Comparison of ENCODE assay signal across 9 mouse cellular contexts in the genomic region with DNA sequence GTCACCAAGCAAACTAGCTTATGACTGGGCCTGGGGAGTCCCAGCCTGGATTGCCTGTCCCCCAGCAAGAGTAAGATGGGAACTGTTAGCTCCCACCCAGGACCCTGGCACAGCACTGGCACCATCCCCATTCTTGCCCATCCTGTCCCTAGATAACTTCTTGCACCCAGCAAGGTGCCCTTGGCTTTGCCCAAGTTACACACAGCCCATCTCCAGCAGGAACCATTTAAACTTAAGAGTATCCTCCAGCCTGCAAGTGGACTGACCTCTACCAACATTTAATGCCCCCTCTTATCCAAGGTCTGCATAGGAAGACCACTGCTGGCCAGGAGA. TPM values are rescaled to one million over a fixed set of nuclear protein-coding genes. Genes with fewer than 3 reads are reported as not detected.
DNase-seq lines count a peak whose midpoint lies in the region; ATAC-seq and TF ChIP-seq lines count a peak whose summit lies in the region.
"Had no signal": no experiment of that assay in that cellular context is flagged by ENCODE, and none has a peak within 500 bp of the region (broad histone marks: within the 10 kb centered on the region; RNA-seq: fewer than 3 reads in every experiment).

No protein-coding gene starts in this region.

- no peak for TF ChIP-seq POLR2A in myocyte (IDR thresholded peaks at IDR 0.05; ENCODE audit: insufficient read length, low read depth)

- no peak overlapping the region for H3ac ChIP-seq in myocyte (ENCODE audit: control insufficient read depth, insufficient read length)

- peak overlapping the region; percentile 62 for H3K9ac ChIP-seq in heart, embryonic 13.5 days
- H3K9ac ChIP-seq in embryonic facial prominence, embryonic 13.5 days: no peak overlapping the region
- peak overlapping the region; percentile 93 for H3K9ac ChIP-seq in hindbrain, embryonic 16.5 days (ENCODE audit: low read depth, low read length)

- H3K4me2 ChIP-seq in heart, embryonic 13.5 days: peak overlapping the region; percentile 72
- H3K4me2 ChIP-seq in embryonic facial prominence, embryonic 13.5 days: peak overlapping the region; percentile 68
- H3K4me2 ChIP-seq in hindbrain, embryonic 16.5 days (ENCODE audit: low read length): peak overlapping the region; percentile 96
- H3K4me2 ChIP-seq in myocyte (ENCODE audit: low read depth): peak overlapping the region; percentile 16

- H3K36me3 ChIP-seq in heart, embryonic 13.5 days: no peaks in the 10 kb centered on the region
- no peaks in the 10 kb centered on the region for H3K36me3 ChIP-seq in embryonic facial prominence, embryonic 13.5 days
- H3K36me3 ChIP-seq in hindbrain, embryonic 16.5 days (ENCODE audit: control insufficient read depth, insufficient read depth, low read length): peaks cover 16% of the 10 kb centered on the region
- H3K36me3 ChIP-seq in myocyte (ENCODE audit: control insufficient read depth, insufficient read depth): no peaks in the 10 kb centered on the region

- peaks cover 80% of the 10 kb centered on the region for H3K27me3 ChIP-seq in heart, embryonic 13.5 days (replicated peaks)
- peaks cover 41% of the 10 kb centered on the region for H3K27me3 ChIP-seq in embryonic facial prominence, embryonic 13.5 days
- H3K27me3 ChIP-seq in hindbrain, embryonic 16.5 days (replicated peaks; ENCODE audit: control insufficient read depth, insufficient read depth, low read length): no peaks in the 10 kb centered on the region
- no peaks in the 10 kb centered on the region for H3K27me3 ChIP-seq in myocyte (ENCODE audit: control insufficient read depth, insufficient read depth, insufficient read length)

- no peak for DNase-seq in heart, postnatal 10 days
- no peak for DNase-seq in ovary, postnatal 14 days (ENCODE audit: low spot score)
- no peak for DNase-seq in urinary bladder, postnatal 36 days (ENCODE audit: low spot score in 2 of 2)
- DNase-seq in thymus, postnatal 25 days: no peak

- H3K4me3 ChIP-seq in heart, embryonic 13.5 days: peak overlapping the region; percentile 48
- H3K4me3 ChIP-seq in embryonic facial prominence, embryonic 13.5 days: no peak overlapping the region; the same call in 1 of the 2 replicates
- H3K4me3 ChIP-seq in hindbrain, embryonic 16.5 days (ENCODE audit: low read length): peak overlapping the region; percentile 72
- H3K4me3 ChIP-seq in myocyte: no peak overlapping the region

- H3K79me2 ChIP-seq in myocyte (ENCODE audit: control insufficient read depth, insufficient read depth): no peaks in the 10 kb centered on the region

- no peak for ATAC-seq in heart, embryonic 13.5 days (ENCODE audit: extremely low read depth, insufficient number of reproducible peaks, low FRiP score, low TSS enrichment)
- ATAC-seq in embryonic facial prominence, embryonic 13.5 days (ENCODE audit: insufficient number of reproducible peaks, insufficient read depth, low FRiP score, low TSS enrichment, low read depth): no peak
- no peak for ATAC-seq in hindbrain, embryonic 16.5 days

- no peak overlapping the region for H3K27ac ChIP-seq in heart, embryonic 13.5 days (replicated peaks)
- no peak overlapping the region for H3K27ac ChIP-seq in embryonic facial prominence, embryonic 13.5 days
- peak overlapping the region; percentile 99 for H3K27ac ChIP-seq in hindbrain, embryonic 16.5 days (ENCODE audit: low read depth, low read length)

- peaks cover 37% of the 10 kb centered on the region for H3K4me1 ChIP-seq in heart, embryonic 13.5 days
- peaks cover 29% of the 10 kb centered on the region for H3K4me1 ChIP-seq in embryonic facial prominence, embryonic 13.5 days
- peaks cover 41% of the 10 kb centered on the region for H3K4me1 ChIP-seq in hindbrain, embryonic 16.5 days (ENCODE audit: control insufficient read depth, insufficient read depth, low read depth, low read length)

- H3K9me3 ChIP-seq in heart, embryonic 13.5 days: no peaks in the 10 kb centered on the region
- no peaks in the 10 kb centered on the region for H3K9me3 ChIP-seq in embryonic facial prominence, embryonic 13.5 days
- H3K9me3 ChIP-seq in hindbrain, embryonic 16.5 days (ENCODE audit: control insufficient read depth, low read length): no peaks in the 10 kb centered on the region

- intact Hi-C loops in heart, postnatal 10 days (cut with DNase I): no loop called here

TF ChIP-seq in myocyte, 11 proteins besides CTCF, POLR2A, EP300 and RAD21:
- TF ChIP-seq REST (IDR thresholded peaks at IDR 0.05; ENCODE audit: insufficient read depth, insufficient read length) (no peak), MYOD1 (IDR thresholded peaks at IDR 0.05; ENCODE audit: control insufficient read depth in 1 of 3, insufficient read length in 2 of 3, low read depth in 2 of 3) (no peak), E2F4 (IDR thresholded peaks at IDR 0.05; ENCODE audit: insufficient read depth) (no peak)

RNA-seq across cellular contexts. Expression of a gene that starts 1.3 kb away (rescaled TPM):
- 0.86 and 0.88 TPM in 2 replicates for polyA plus RNA-seq in heart, embryonic 13.5 days (2015; fragmentation: Nextera tagmentation; extraction: Ambion mirVana)
- 1 to 10 TPM in 1 of 2 experiments, under 1 TPM in 1; 0.60 to 1.1 TPM for total RNA-seq in heart, postnatal 10 days (2021)
- 2.9 and 3.4 TPM in 2 replicates for polyA plus RNA-seq in embryonic facial prominence, embryonic 13.5 days (2015; fragmentation: Nextera tagmentation; extraction: Ambion mirVana)
- polyA plus RNA-seq in hindbrain, embryonic 16.5 days (2015; fragmentation: Nextera tagmentation; extraction: Ambion mirVana): 72.1 and 81.0 TPM in 2 replicates
- polyA plus RNA-seq in myocyte (2012; fragmentation: generic; extraction: Trizol): 1.00 TPM

RNA-seq across cellular contexts. Expression of a gene that starts 21.3 kb away (rescaled TPM):
- 42.9 and 43.0 TPM in 2 replicates for polyA plus RNA-seq in heart, embryonic 13.5 days (2015; fragmentation: Nextera tagmentation; extraction: Ambion mirVana)
- 100 to 1,000 TPM; 103 to 106 TPM for total RNA-seq in heart, postnatal 10 days (2021)
- 33.6 and 38.5 TPM in 2 replicates for polyA plus RNA-seq in embryonic facial prominence, embryonic 13.5 days (2015; fragmentation: Nextera tagmentation; extraction: Ambion mirVana)
- polyA plus RNA-seq in hindbrain, embryonic 16.5 days (2015; fragmentation: Nextera tagmentation; extraction: Ambion mirVana): 29.3 and 35.2 TPM in 2 replicates
- polyA plus RNA-seq in myocyte (2012; fragmentation: generic; extraction: Trizol): 71.7 TPM

RNA-seq across cellular contexts. Expression of a gene that starts 33.9 kb away (rescaled TPM):
- not detected in 2 replicates for polyA plus RNA-seq in heart, embryonic 13.5 days (2015; fragmentation: Nextera tagmentation; extraction: Ambion mirVana)
- not detected for total RNA-seq in heart, postnatal 10 days (2021)
- polyA plus RNA-seq in embryonic facial prominence, embryonic 13.5 days (2015; fragmentation: Nextera tagmentation; extraction: Ambion mirVana): not detected in 2 replicates
- not detected in 2 replicates for polyA plus RNA-seq in hindbrain, embryonic 16.5 days (2015; fragmentation: Nextera tagmentation; extraction: Ambion mirVana)
- polyA plus RNA-seq in myocyte (2012; fragmentation: generic; extraction: Trizol): not detected
- polyA plus RNA-seq: lung, postnatal 0 days had no signal

RNA-seq across cellular contexts. Expression of a gene that starts 53.8 kb away (rescaled TPM):
- 2.2 and 3.5 TPM in 2 replicates for polyA plus RNA-seq in heart, embryonic 13.5 days (2015; fragmentation: Nextera tagmentation; extraction: Ambion mirVana)
- total RNA-seq in heart, postnatal 10 days (2021): 1 to 10 TPM; 4.7 to 5.4 TPM
- polyA plus RNA-seq in embryonic facial prominence, embryonic 13.5 days (2015; fragmentation: Nextera tagmentation; extraction: Ambion mirVana): 6.7 and 8.0 TPM in 2 replicates
- 26.6 and 30.6 TPM in 2 replicates for polyA plus RNA-seq in hindbrain, embryonic 16.5 days (2015; fragmentation: Nextera tagmentation; extraction: Ambion mirVana)
- 0.19 TPM for polyA plus RNA-seq in myocyte (2012; fragmentation: generic; extraction: Trizol)

RNA-seq across cellular contexts. Expression of a gene that starts 57.9 kb away (rescaled TPM):
- polyA plus RNA-seq in heart, embryonic 13.5 days (2015; fragmentation: Nextera tagmentation; extraction: Ambion mirVana): 54.3 and 59.7 TPM in 2 replicates
- 10 to 100 TPM; 28.3 to 29.6 TPM for total RNA-seq in heart, postnatal 10 days (2021)
- polyA plus RNA-seq in embryonic facial prominence, embryonic 13.5 days (2015; fragmentation: Nextera tagmentation; extraction: Ambion mirVana): 79.5 and 80.2 TPM in 2 replicates
- polyA plus RNA-seq in hindbrain, embryonic 16.5 days (2015; fragmentation: Nextera tagmentation; extraction: Ambion mirVana): 98.2 and 98.7 TPM in 2 replicates
- polyA plus RNA-seq in myocyte (2012; fragmentation: generic; extraction: Trizol): 66.0 TPM

Comparison
In these comparisons a context has a peak if more than half of its experiments do, and no peak if none do; other contexts are left out.
1. H3K4me2 ChIP-seq: peak in every context shown above with its lines; median percentile 96 in hindbrain, embryonic 16.5 days; 72 in heart, embryonic 13.5 days; 68 in embryonic facial prominence, embryonic 13.5 days; 16 in myocyte.
2. H3K4me3 ChIP-seq: peak in heart, embryonic 13.5 days (single experiment) and hindbrain, embryonic 16.5 days (single experiment); none in embryonic facial prominence, embryonic 13.5 days (single experiment) and myocyte (single experiment).
3. RNA of a gene that starts 1.3 kb away (polyA plus RNA-seq): 72.1 to 81.0 TPM in hindbrain, embryonic 16.5 days; 2.9 to 3.4 TPM in embryonic facial prominence, embryonic 13.5 days, 1.00 TPM in myocyte (single experiment) and 0.86 to 0.88 TPM in heart, embryonic 13.5 days; every median in the first group is over 10 times any median in the second.